Mouse (Mus musculus) spleen, postnatal 14 days (tissue): ENCODE measurements around the gene Josd2.
A peak's percentile ranks its signal among the peaks of the same experiment; 100 is the strongest.

Source experiments
- DNase-seq, 2 experiments: peaks; one replicate each; pipeline ENCODE4 v3.0.0; 2021 to 2022; ENCODE audit warnings: low spot score in 2 of 2

Josd2 gene

DNA sequence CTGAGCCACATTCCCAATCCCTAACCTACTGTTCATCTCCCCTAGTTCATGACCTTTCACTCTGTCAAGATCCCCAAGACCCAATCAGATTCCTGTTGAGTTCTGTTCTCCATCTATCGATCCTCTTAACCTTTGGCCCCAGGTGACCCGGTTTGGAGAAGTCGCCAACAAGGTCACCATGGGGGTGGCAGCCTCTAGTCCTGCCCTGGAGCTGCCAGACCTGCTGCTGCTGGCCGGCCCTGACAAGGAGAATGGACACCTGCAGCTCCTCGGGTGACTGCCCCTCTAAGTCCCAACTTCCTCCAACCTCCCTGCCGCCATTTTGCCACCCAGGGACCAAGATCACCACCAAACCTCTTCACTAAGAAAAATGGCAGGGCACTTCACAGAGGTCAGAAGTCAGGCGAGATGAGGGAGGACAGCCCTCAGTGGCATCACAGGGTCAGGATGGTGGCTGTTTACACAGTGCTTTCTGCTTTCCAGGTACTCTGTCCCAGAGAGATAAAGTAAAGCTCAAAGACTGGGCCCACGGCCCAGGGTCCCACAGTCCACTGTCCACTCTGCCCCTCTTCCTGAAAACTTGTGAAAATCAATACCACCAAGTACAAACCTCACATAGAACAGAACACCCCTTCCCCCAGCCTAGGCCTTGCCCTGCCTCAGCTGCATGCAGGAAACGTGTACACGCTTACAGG is 29.7 kb downstream of the Josd2 start:
- no peak for DNase-seq

GRCm38 (mm10) chr7:44498922-44499321 is 31.1 kb downstream of the Josd2 start:
- DNase-seq, result no peak

- DNase-seq, result no peak
Observed at GRCm38 (mm10) chr7:44500046-44500445, 32.3 kb downstream of the Josd2 start.

- peak; percentile 57 to 79 for DNase-seq
Observed at GRCm38 (mm10) chr7:44501563-44502115, 33.9 kb downstream of the Josd2 start.

GRCm38 (mm10) chr7:44507491-44507890 is 39.7 kb downstream of the Josd2 start:
- no peak for DNase-seq

- DNase-seq, result no peak
Observed at GRCm38 (mm10) chr7:44519240-44519913, 51.6 kb downstream of the Josd2 start.

DNA sequence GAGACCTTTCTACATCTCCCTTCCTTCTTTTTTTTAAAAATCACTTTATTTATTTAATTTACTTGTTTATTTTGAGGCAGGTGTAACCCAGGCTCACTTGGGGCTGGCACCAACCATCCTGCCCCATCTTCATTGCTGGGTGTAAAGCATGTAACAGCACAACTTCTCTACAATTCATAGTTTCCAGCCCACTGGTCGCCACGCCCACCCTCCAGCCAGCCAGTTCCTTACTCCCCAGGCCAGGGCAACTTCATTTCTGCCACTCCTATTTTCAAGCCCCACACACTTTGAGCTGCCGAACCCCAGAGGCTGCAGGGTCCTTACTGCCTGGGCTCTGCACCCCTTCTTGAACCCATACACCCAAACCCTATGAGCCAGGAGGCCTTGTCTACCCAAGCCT is 53.2 kb downstream of the Josd2 start:
- DNase-seq, result no peak
